Mouse (Mus musculus) liver, adult 2 months (tissue): ENCODE results near the gene Impad1. TPM values are rescaled to one million over a fixed set of nuclear protein-coding genes. Genes with fewer than 3 reads are reported as not detected.

Experiments
- DNase-seq: peaks from one replicate; pipeline ENCODE4 v3.0.0-alpha.2; 2011; ENCODE audit warnings: low read depth, low spot score; ENCODE audit errors: extremely low read depth
- H3K27ac ChIP-seq: fragments of 200-500 bp; replicated peaks from 2 replicates; pipeline ENCODE4 v1.5.1; 2012; ENCODE audit warnings: low read depth, mild to moderate bottlenecking, control low read depth, inconsistent platforms, low read length; ENCODE audit not compliant: insufficient read depth
- H3K27me3 ChIP-seq: fragments of 200-500 bp; 2 replicates; pipeline ENCODE4 v1.6.1; 2012; ENCODE audit warnings: mild to moderate bottlenecking, moderate library complexity, low read length, inconsistent platforms; ENCODE audit not compliant: control insufficient read depth, insufficient read depth
- H3K36me3 ChIP-seq: fragments of 200-500 bp; 2 replicates; pipeline ENCODE4 v1.6.1; 2012; ENCODE audit warnings: low read length, inconsistent platforms; ENCODE audit not compliant: control insufficient read depth, insufficient read depth
- H3K4me1 ChIP-seq: fragments of 200-500 bp; 2 replicates; pipeline ENCODE4 v1.6.1; 2011; ENCODE audit warnings: low read length; ENCODE audit not compliant: control insufficient read depth, insufficient read depth
- H3K4me3 ChIP-seq: fragments of 200-500 bp; 2 replicates; pipeline ENCODE4 v1.5.1; 2011; ENCODE audit warnings: low read depth, mild to moderate bottlenecking, control low read depth, low read length, moderate library complexity; ENCODE audit not compliant: insufficient read depth
- H3K79me2 ChIP-seq: fragments of 200-500 bp; 2 replicates; pipeline ENCODE4 v1.6.1; 2012; ENCODE audit warnings: inconsistent platforms, mild to moderate bottlenecking, low read length, moderate library complexity; ENCODE audit not compliant: control insufficient read depth, insufficient read depth
- H3K9ac ChIP-seq: fragments of 200-500 bp; 2 replicates; pipeline ENCODE4 v1.6.1; 2012; ENCODE audit warnings: low read depth, mild to moderate bottlenecking, control low read depth, inconsistent platforms, low read length
- CTCF ChIP-seq: fragments of 200-500 bp; IDR thresholded peaks from 2 replicates; pipeline ENCODE4 v1.5.1; 2011; ENCODE audit warnings: low read depth, low read length, control low read depth
- POLR2A ChIP-seq: fragments of 200-500 bp; IDR thresholded peaks from 2 replicates; pipeline ENCODE4 v1.6.1; 2011; ENCODE audit warnings: low read length, control low read depth; ENCODE audit not compliant: insufficient read depth; ENCODE audit errors: extremely low read depth
- WGBS: fragments of 180-500 bp; shearing (Covaris S2); methylation state at CpG from one replicate; pipeline ENCODE4 v1.1.7; 2018; 5-methylcytosine and 5-hydroxymethylcytosine counted together
- polyA plus RNA-seq: library from polyadenylated mRNA; depleted of rRNA; stranded (reverse); fragments of >200 nt; gene quantifications from 2 replicates; pipeline ENCODE4 v1.2.3, GENCODE M21; 2012
- total RNA-seq: library from RNA; depleted of rRNA; stranded (reverse); fragments of >200 nt; gene quantifications from 2 replicates; pipeline ENCODE4 v1.2.3, GENCODE M21; 2014

Gene Impad1
- total and polyA plus RNA-seq, 2 experiments: 4.7 to 26.6 TPM

- peaks cover 2% of the 10 kb centered on the region for H3K36me3 ChIP-seq
- no peak overlapping the region for H3K4me3 ChIP-seq
- H3K27me3 ChIP-seq: no peaks in the 10 kb centered on the region
- no peak overlapping the region for H3K27ac ChIP-seq
- no peak overlapping the region for H3K9ac ChIP-seq
- peaks cover 8% of the 10 kb centered on the region for H3K4me1 ChIP-seq
- WGBS: 69% methylated on average over 1 of the region's 1 CpGs
- TF ChIP-seq CTCF (no peak), POLR2A (no peak)
- DNase-seq: no peak
- peaks cover 20% of the 10 kb centered on the region; the same call in 1 of the 2 replicates for H3K79me2 ChIP-seq
Observed at GRCm38 (mm10) chr4:4791180-4791579, 2.0 kb downstream of the Impad1 start.

- 61% methylated on average over 2 of the region's 2 CpGs for WGBS
- Histone ChIP-seq H3K4me1 (no peaks in the 10 kb centered on the region), H3K79me2 (peaks cover 19% of the 10 kb centered on the region; the same call in 1 of the 2 replicates), H3K36me3 (peaks cover 2% of the 10 kb centered on the region), H3K4me3 (no peak overlapping the region), H3K27ac (no peak overlapping the region), H3K9ac (no peak overlapping the region), H3K27me3 (no peaks in the 10 kb centered on the region)
- no peak for DNase-seq
- no peak for TF ChIP-seq POLR2A
- no peak for TF ChIP-seq CTCF
Observed at GRCm38 (mm10) chr4:4785169-4785568, 8.0 kb downstream of the Impad1 start.

DNA sequence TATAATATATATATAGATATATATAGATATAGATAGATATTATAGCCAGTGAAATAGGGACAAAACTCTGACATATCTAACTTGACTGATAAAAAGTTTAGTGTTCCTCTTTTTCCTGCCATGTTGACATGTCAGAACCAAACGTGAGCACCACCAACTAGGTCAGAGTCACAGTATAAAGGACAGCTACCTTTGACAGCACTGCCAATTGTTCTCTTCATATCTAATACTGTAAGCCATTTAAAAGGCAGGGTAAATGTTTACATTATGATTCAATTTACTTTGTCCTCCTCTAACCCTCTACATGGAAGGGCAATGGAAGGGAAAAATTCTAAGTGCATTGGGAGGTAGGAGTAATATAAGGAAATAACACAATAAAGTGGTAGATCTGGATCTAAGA is 8.8 kb downstream of the Impad1 start:
- no peak for TF ChIP-seq POLR2A
- no peak for TF ChIP-seq CTCF
- H3K4me1 ChIP-seq: no peaks in the 10 kb centered on the region
- no peak overlapping the region for H3K9ac ChIP-seq
- no peak overlapping the region for H3K4me3 ChIP-seq
- peaks cover 15% of the 10 kb centered on the region; the same call in 1 of the 2 replicates for H3K79me2 ChIP-seq
- H3K27me3 ChIP-seq: no peaks in the 10 kb centered on the region
- DNase-seq: no peak
- 22% methylated on average over 1 of the region's 1 CpGs for WGBS
- H3K36me3 ChIP-seq: peaks cover 2% of the 10 kb centered on the region
- H3K27ac ChIP-seq: no peak overlapping the region

GRCm38 (mm10) chr4:4783686-4783957 is 9.5 kb downstream of the Impad1 start:
- TF ChIP-seq POLR2A (no peak), CTCF (no peak)
- Histone ChIP-seq H3K79me2 (peaks cover 15% of the 10 kb centered on the region; the same call in 1 of the 2 replicates), H3K9ac (no peak overlapping the region), H3K27me3 (no peaks in the 10 kb centered on the region), H3K36me3 (peaks cover 2% of the 10 kb centered on the region), H3K4me3 (no peak overlapping the region), H3K4me1 (no peaks in the 10 kb centered on the region), H3K27ac (no peak overlapping the region)
- no peak for DNase-seq

GRCm38 (mm10) chr4:4782882-4783685 is 10.1 kb downstream of the Impad1 start:
- WGBS: over 99% methylated on average over 4 of the region's 4 CpGs
- H3K4me3 ChIP-seq: no peak overlapping the region
- H3K4me1 ChIP-seq: no peaks in the 10 kb centered on the region
- no peak for DNase-seq
- H3K9ac ChIP-seq: no peak overlapping the region
- H3K79me2 ChIP-seq: peaks cover 15% of the 10 kb centered on the region; the same call in 1 of the 2 replicates
- no peak for TF ChIP-seq POLR2A
- TF ChIP-seq CTCF: no peak
- no peak overlapping the region for H3K27ac ChIP-seq
- peaks cover 2% of the 10 kb centered on the region for H3K36me3 ChIP-seq
- H3K27me3 ChIP-seq: no peaks in the 10 kb centered on the region

DNA sequence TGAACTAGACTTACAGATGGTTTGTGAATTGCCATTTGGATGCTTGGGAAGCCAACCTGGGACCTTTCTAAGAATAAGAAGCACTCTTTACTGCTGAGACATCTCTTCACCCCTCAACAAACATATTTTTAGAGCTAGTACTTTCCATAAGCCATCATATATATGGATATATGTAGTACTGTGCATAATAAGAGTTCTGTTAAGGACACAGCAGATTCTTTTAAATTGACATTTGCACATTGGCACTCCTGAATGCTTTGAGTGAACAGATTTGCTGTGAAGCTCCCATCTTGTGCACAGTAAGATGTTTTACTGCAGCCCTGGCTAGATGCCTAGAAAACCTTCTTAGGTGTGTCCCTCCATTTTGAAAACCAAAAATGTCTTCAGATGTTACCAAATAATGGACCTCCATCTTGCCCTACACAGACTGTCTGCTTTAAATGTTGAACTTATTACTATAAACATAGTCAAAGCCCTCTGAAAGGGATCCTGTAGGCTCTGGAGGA is 13.8 kb downstream of the Impad1 start:
- H3K36me3 ChIP-seq: peaks cover 13% of the 10 kb centered on the region
- TF ChIP-seq POLR2A: no peak
- TF ChIP-seq CTCF: no peak
- H3K4me3 ChIP-seq: no peak overlapping the region
- no peak for DNase-seq
- H3K9ac ChIP-seq: no peak overlapping the region
- H3K79me2 ChIP-seq: peaks cover 7% of the 10 kb centered on the region; the same call in 1 of the 2 replicates
- no peak overlapping the region for H3K27ac ChIP-seq
- no peaks in the 10 kb centered on the region for H3K27me3 ChIP-seq
- no peaks in the 10 kb centered on the region for H3K4me1 ChIP-seq
